Mouse (Mus musculus) forebrain, embryonic 13.5 days (tissue): Measurements from ENCODE around the gene Ift172. TPM values are rescaled to one million over a fixed set of nuclear protein-coding genes. Genes with fewer than 3 reads are reported as not detected.

ENCODE experiments used
- polyA plus RNA-seq: library from polyadenylated mRNA; unstranded; fragments of >200 nt; fragmentation: Nextera tagmentation; extraction: Ambion mirVana; gene quantifications from 2 replicates; pipeline ENCODE4 v1.2.1, GENCODE M21; 2015

Ift172 gene
- polyA plus RNA-seq, 1 experiment from 2014 or later, result 29.6 TPM

Other genes starting within 250 kb of the Ift172 start
- gene Atraid, start 242.8 kb downstream of the Ift172 start, polyA plus RNA-seq, result 124 and 130 TPM in 2 replicates
- 10.9 and 11.5 TPM in 2 replicates for gene Slc5a6, start 242.2 kb downstream of the Ift172 start, polyA plus RNA-seq
- 24.2 and 28.6 TPM in 2 replicates for gene Cad, start 236.3 kb downstream of the Ift172 start, polyA plus RNA-seq
- not detected in 2 replicates for gene Dnajc5g, start 184.8 kb downstream of the Ift172 start, polyA plus RNA-seq
- 1.7 and 1.8 TPM in 2 replicates for gene Slc30a3, start 182.9 kb downstream of the Ift172 start, polyA plus RNA-seq
- gene Trim54, start 174.4 kb downstream of the Ift172 start, polyA plus RNA-seq, result not detected in 2 replicates
- not detected in 2 replicates for gene Ucn, start 152.3 kb downstream of the Ift172 start, polyA plus RNA-seq
- gene Mpv17, start 136.9 kb downstream of the Ift172 start, polyA plus RNA-seq, result 56.7 and 57.1 TPM in 2 replicates
- 1.5 and 1.9 TPM in 2 replicates for gene Gm29609, start 111.2 kb downstream of the Ift172 start, polyA plus RNA-seq
- 76.5 and 86.9 TPM in 2 replicates for gene Gtf3c2, start 111.0 kb downstream of the Ift172 start, polyA plus RNA-seq
- 139 and 145 TPM in 2 replicates for gene Snx17, start 97.9 kb downstream of the Ift172 start, polyA plus RNA-seq
- 75.8 and 77.9 TPM in 2 replicates for gene Eif2b4, start 97.7 kb downstream of the Ift172 start, polyA plus RNA-seq
- gene Zfp513, start 88.8 kb downstream of the Ift172 start, polyA plus RNA-seq, result 13.3 and 13.4 TPM in 2 replicates
- gene Ppm1g, start 70.4 kb downstream of the Ift172 start, polyA plus RNA-seq, result 164 and 176 TPM in 2 replicates
- gene Nrbp1, start 50.3 kb downstream of the Ift172 start, polyA plus RNA-seq, result 137 and 145 TPM in 2 replicates
- gene Gm9970, start 49.9 kb downstream of the Ift172 start, polyA plus RNA-seq, result 0.44 TPM in 1 of 2 replicates, not detected in the other
- 2.3 and 3.6 TPM in 2 replicates for gene Krtcap3, start 39.4 kb downstream of the Ift172 start, polyA plus RNA-seq
- 62.1 and 66.7 TPM in 2 replicates for gene Fndc4, start 5.0 kb upstream of the Ift172 start, polyA plus RNA-seq
- 0.12 and 0.16 TPM in 2 replicates for gene Gckr, start 6.3 kb upstream of the Ift172 start, polyA plus RNA-seq
- gene Zfp512, start 161.3 kb upstream of the Ift172 start, polyA plus RNA-seq, result 94.8 and 106 TPM in 2 replicates
- gene 4930548H24Rik, start 194.6 kb upstream of the Ift172 start, polyA plus RNA-seq, result 0.14 and 0.18 TPM in 2 replicates
- 75.4 and 89.8 TPM in 2 replicates for gene Gpn1, start 203.6 kb upstream of the Ift172 start, polyA plus RNA-seq
- 33.8 and 34.4 TPM in 2 replicates for gene Slc4a1ap, start 235.9 kb upstream of the Ift172 start, polyA plus RNA-seq
- 28.2 and 32.4 TPM in 2 replicates for gene Supt7l, start 236.7 kb upstream of the Ift172 start, polyA plus RNA-seq